Mouse (Mus musculus) MEL (cell line): Measurements from ENCODE around the gene Dennd1b.

Experiments used
- BHLHE40 ChIP-seq: IDR thresholded peaks from 2 replicates; pipeline ENCODE4 v1.6.1; 2012; ENCODE audit warnings: low read depth, mild to moderate bottlenecking, inconsistent platforms, low read length, improper control_type of control experiment, borderline replicate concordance
- CHD1 ChIP-seq: IDR thresholded peaks from 2 replicates; pipeline ENCODE4 v1.6.1; 2012; ENCODE audit warnings: low read depth, mild to moderate bottlenecking, inconsistent platforms, low read length, improper control_type of control experiment
- CTCF ChIP-seq, 3 experiments: IDR thresholded peaks in 2 of 3; conservative IDR thresholded peaks in 1 of 3; 2 replicates each; pipeline ENCODE4 v1.5.1; 2011 to 2012; ENCODE audit warnings: low read length in 3 of 3, low read depth in 2 of 3, mild to moderate bottlenecking in 2 of 3, improper control_type of control experiment in 1 of 3, inconsistent platforms in 1 of 3, mixed read lengths in 1 of 3, moderate library complexity in 1 of 3; ENCODE audit not compliant: control insufficient read depth in 1 of 3, insufficient read depth in 1 of 3, poor library complexity in 1 of 3, severe bottlenecking in 1 of 3
- EP300 ChIP-seq, 2 experiments: IDR thresholded peaks; 2 replicates each; pipeline ENCODE4 v1.6.1; 2011; ENCODE audit warnings: improper control_type of control experiment in 2 of 2, low read length in 2 of 2, low read depth in 1 of 2, mild to moderate bottlenecking in 1 of 2
- JUND ChIP-seq: IDR thresholded peaks from 2 replicates; pipeline ENCODE4 v1.6.1; 2011; ENCODE audit warnings: low read depth, mild to moderate bottlenecking, improper control_type of control experiment, low read length
- MAX ChIP-seq: IDR thresholded peaks from 2 replicates; pipeline ENCODE4 v1.6.1; 2011; ENCODE audit warnings: low read length, improper control_type of control experiment
- MXI1 ChIP-seq: IDR thresholded peaks from 2 replicates; pipeline ENCODE4 v1.6.1; 2011; ENCODE audit warnings: mild to moderate bottlenecking, low read depth, low read length, improper control_type of control experiment
- POLR2A ChIP-seq, 2 experiments: IDR thresholded peaks; 2 replicates each; pipeline ENCODE4 v1.6.1; 2011 to 2012; ENCODE audit warnings: low read length in 2 of 2, mild to moderate bottlenecking in 2 of 2, control low read depth in 1 of 2, improper control_type of control experiment in 1 of 2, low read depth in 1 of 2, moderate library complexity in 1 of 2; ENCODE audit not compliant: control insufficient read depth in 1 of 2, insufficient read depth in 1 of 2, poor library complexity in 1 of 2
- POLR2AphosphoS2 ChIP-seq: IDR thresholded peaks from 2 replicates; pipeline ENCODE4 v1.6.1; 2011; ENCODE audit warnings: low read length, improper control_type of control experiment
- POLR2AphosphoS5 ChIP-seq: IDR thresholded peaks from 2 replicates; pipeline ENCODE4 v1.6.1; 2012; ENCODE audit warnings: low read depth, borderline replicate concordance, mild to moderate bottlenecking, inconsistent platforms, low read length, moderate library complexity, mixed read lengths
- RAD21 ChIP-seq: IDR thresholded peaks from 2 replicates; pipeline ENCODE4 v1.6.1; 2011; ENCODE audit warnings: mild to moderate bottlenecking, low read depth, low read length, improper control_type of control experiment
- USF2 ChIP-seq, 2 experiments: IDR thresholded peaks; 2 replicates each; pipeline ENCODE4 v1.6.1; 2011 to 2012; ENCODE audit warnings: improper control_type of control experiment in 2 of 2, low read length in 2 of 2, borderline replicate concordance in 1 of 2, inconsistent platforms in 1 of 2, low read depth in 1 of 2, mild to moderate bottlenecking in 1 of 2; ENCODE audit not compliant: insufficient read depth in 1 of 2
- ZMIZ1 ChIP-seq: IDR thresholded peaks from 2 replicates; pipeline ENCODE4 v1.6.1; 2012; ENCODE audit warnings: low read depth, mild to moderate bottlenecking, inconsistent platforms, low read length, improper control_type of control experiment, moderate library complexity

DNA sequence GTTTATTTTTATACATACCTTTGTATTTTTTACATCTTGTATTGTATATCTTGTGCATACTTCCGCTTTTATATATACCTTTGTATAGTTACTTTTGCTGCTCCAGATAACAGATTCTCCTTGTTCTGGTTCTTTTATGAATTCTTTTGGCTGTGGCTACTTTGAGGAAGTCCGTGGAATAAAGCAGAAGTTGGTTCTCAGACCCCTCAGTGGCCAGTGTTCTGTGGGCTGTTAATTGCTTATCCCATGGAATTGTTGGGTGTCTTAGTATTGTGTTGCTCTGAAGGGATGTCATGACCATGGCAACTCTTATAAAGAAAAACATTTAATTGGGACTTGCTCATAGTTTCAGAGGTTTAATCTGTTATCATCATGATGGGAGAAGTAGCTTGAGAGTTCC lies 40.3 kb downstream of the Dennd1b start:
- TF ChIP-seq POLR2A (IDR thresholded peaks at IDR 0.05; ENCODE audit: control insufficient read depth in 1 of 2, insufficient read depth in 1 of 2, low read depth in 1 of 2, low read length in 2 of 2, poor library complexity in 1 of 2): no peak
- TF ChIP-seq CTCF (IDR thresholded peaks at IDR 0.05 in 2 of 3, conservative IDR thresholded peaks at IDR 0.05 in 1 of 3; ENCODE audit: control insufficient read depth in 1 of 3, insufficient read depth in 1 of 3, low read depth in 2 of 3, low read length in 3 of 3, poor library complexity in 1 of 3, severe bottlenecking in 1 of 3): no peak
- no peak for TF ChIP-seq ZMIZ1
- no peak for TF ChIP-seq RAD21
- peak in 1 of 2 experiments; percentile 42; a peak in 1 of 4 replicates for TF ChIP-seq EP300 (IDR thresholded peaks at IDR 0.05; ENCODE audit: low read depth in 1 of 2, low read length in 2 of 2)
- no peak for TF ChIP-seq MAX
- no peak for TF ChIP-seq BHLHE40
- no peak for TF ChIP-seq CHD1
- no peak for TF ChIP-seq POLR2AphosphoS5
- no peak for TF ChIP-seq POLR2AphosphoS2
- TF ChIP-seq MXI1: no peak
- TF ChIP-seq JUND: no peak
- TF ChIP-seq USF2 (IDR thresholded peaks at IDR 0.05; ENCODE audit: borderline replicate concordance in 1 of 2, insufficient read depth in 1 of 2, low read depth in 1 of 2, low read length in 2 of 2): no peak
